ENCODE assay signal across 24 mouse cellular contexts in genomic region chr2:152069941-152070340, GRCm38 (mm10). TPM values are rescaled to one million over a fixed set of nuclear protein-coding genes. Genes with fewer than 3 reads are reported as not detected.
DNase-seq lines count a peak whose midpoint lies in the region; ATAC-seq and TF ChIP-seq lines count a peak whose summit lies in the region.
"Had no signal": no experiment of that assay in that cellular context is flagged by ENCODE, and none has a peak within 500 bp of the region (broad histone marks: within the 10 kb centered on the region; RNA-seq: fewer than 3 reads in every experiment).

No protein-coding gene starts in this region.

- WGBS in forebrain, embryonic 10.5 days: 83% methylated on average over 2 of the region's 2 CpGs
- WGBS in forebrain, postnatal 0 days: 63% methylated on average over 2 of the region's 2 CpGs
- WGBS in forebrain, embryonic 11.5 days: 59% methylated on average over 2 of the region's 2 CpGs
- 64% methylated on average over 2 of the region's 2 CpGs for WGBS in hindbrain, embryonic 13.5 days
- 64% methylated on average over 2 of the region's 2 CpGs for WGBS in neural tube, embryonic 12.5 days

- no peak overlapping the region for H3K9ac ChIP-seq in forebrain, postnatal 0 days
- no peak overlapping the region; the same call in 1 of the 2 replicates for H3K9ac ChIP-seq in forebrain, embryonic 11.5 days (ENCODE audit: low read length)
- H3K9ac ChIP-seq in hindbrain, embryonic 13.5 days: no peak overlapping the region
- H3K9ac ChIP-seq in neural tube, embryonic 12.5 days: no peak overlapping the region
- H3K9ac ChIP-seq: limb, embryonic 12.5 days; liver, embryonic 15.5 days had no signal

- no peaks in the 10 kb centered on the region for H3K9me3 ChIP-seq in forebrain, embryonic 10.5 days
- H3K9me3 ChIP-seq in forebrain, postnatal 0 days (ENCODE audit: low read length): no peaks in the 10 kb centered on the region
- no peaks in the 10 kb centered on the region for H3K9me3 ChIP-seq in forebrain, embryonic 11.5 days (ENCODE audit: control insufficient read depth, low read length)
- H3K9me3 ChIP-seq in hindbrain, embryonic 13.5 days: no peaks in the 10 kb centered on the region
- H3K9me3 ChIP-seq in neural tube, embryonic 12.5 days: no peaks in the 10 kb centered on the region
- H3K9me3 ChIP-seq: limb, embryonic 12.5 days; liver, embryonic 15.5 days; megakaryocyte, embryonic 14.5 days had no signal

- peaks cover 28% of the 10 kb centered on the region for H3K4me1 ChIP-seq in forebrain, embryonic 10.5 days
- H3K4me1 ChIP-seq in forebrain, postnatal 0 days (ENCODE audit: insufficient read depth): no peaks in the 10 kb centered on the region
- peaks cover 15% of the 10 kb centered on the region; the same call in 1 of the 2 replicates for H3K4me1 ChIP-seq in forebrain, embryonic 11.5 days (replicated peaks; ENCODE audit: control insufficient read depth, insufficient read depth, low read length)
- H3K4me1 ChIP-seq in hindbrain, embryonic 13.5 days (replicated peaks): peaks cover 16% of the 10 kb centered on the region
- H3K4me1 ChIP-seq in neural tube, embryonic 12.5 days: peaks cover 19% of the 10 kb centered on the region
- H3K4me1 ChIP-seq: limb, embryonic 12.5 days; liver, embryonic 15.5 days; megakaryocyte, embryonic 14.5 days had no signal

- H3K4me2 ChIP-seq in forebrain, postnatal 0 days (ENCODE audit: low read depth): no peak overlapping the region
- no peak overlapping the region for H3K4me2 ChIP-seq in forebrain, embryonic 11.5 days (ENCODE audit: low read depth, low read length, severe bottlenecking)
- H3K4me2 ChIP-seq in hindbrain, embryonic 13.5 days: no peak overlapping the region
- no peak overlapping the region for H3K4me2 ChIP-seq in neural tube, embryonic 12.5 days (replicated peaks)
- H3K4me2 ChIP-seq: limb, embryonic 12.5 days; liver, embryonic 15.5 days had no signal

- DNase-seq in forebrain, embryonic 10.5 days (ENCODE audit: extremely low spot score, low spot score): no peak
- DNase-seq in forebrain, postnatal 0 days: no peak
- DNase-seq in forebrain, embryonic 11.5 days (ENCODE audit: low spot score): no peak
- DNase-seq in liver: no peak
- no peak for DNase-seq in gastrocnemius, postnatal 14 days
- DNase-seq in frontal cortex, postnatal 36 days (ENCODE audit: low spot score in 2 of 2): no peak
- DNase-seq: adrenal gland, adult 8-10 months; cerebellum, adult 18-20 months; cerebellum, postnatal 36 days; heart, adult 18-20 months; kidney, adult 2 months; kidney, postnatal 14 days; thymus, postnatal 14 days had no signal

- intact Hi-C loops in gastrocnemius, postnatal 14 days (cut with DNase I; ENCODE audit: low total_unique reads): no loop called here

- peaks cover 38% of the 10 kb centered on the region for H3K27me3 ChIP-seq in forebrain, embryonic 10.5 days (ENCODE audit: poor library complexity, severe bottlenecking)
- no peaks in the 10 kb centered on the region for H3K27me3 ChIP-seq in forebrain, postnatal 0 days (ENCODE audit: insufficient read depth, low read length)
- H3K27me3 ChIP-seq in forebrain, embryonic 11.5 days (ENCODE audit: control insufficient read depth, insufficient read depth, low read length): no peaks in the 10 kb centered on the region; the same call in 1 of the 2 replicates
- peaks cover 10% of the 10 kb centered on the region; the same call in 1 of the 2 replicates for H3K27me3 ChIP-seq in hindbrain, embryonic 13.5 days
- H3K27me3 ChIP-seq in neural tube, embryonic 12.5 days (replicated peaks): 0 out of 2 replicates have a peak, but pooled peaks cover 2% of the 10 kb centered on the region

- no peak for TF ChIP-seq CTCF in forebrain, postnatal 0 days (IDR thresholded peaks at IDR 0.05; ENCODE audit: low read depth)

- H3K27ac ChIP-seq in forebrain, embryonic 10.5 days: peak overlapping the region; percentile 89
- H3K27ac ChIP-seq in forebrain, postnatal 0 days (ENCODE audit: low read depth, low read length): no peak overlapping the region
- peak overlapping the region; percentile 90 for H3K27ac ChIP-seq in forebrain, embryonic 11.5 days (ENCODE audit: low read depth, low read length)
- peak overlapping the region; percentile 82 for H3K27ac ChIP-seq in hindbrain, embryonic 13.5 days
- peak overlapping the region; percentile 71; the same call in 1 of the 2 replicates for H3K27ac ChIP-seq in neural tube, embryonic 12.5 days
- H3K27ac ChIP-seq: limb, embryonic 12.5 days; liver, embryonic 15.5 days; stomach, postnatal 0 days had no signal

- H3K36me3 ChIP-seq in forebrain, embryonic 10.5 days (replicated peaks): no peaks in the 10 kb centered on the region
- H3K36me3 ChIP-seq in forebrain, postnatal 0 days (ENCODE audit: insufficient read depth): no peaks in the 10 kb centered on the region
- H3K36me3 ChIP-seq in forebrain, embryonic 11.5 days (ENCODE audit: control insufficient read depth, insufficient read depth, low read length): no peaks in the 10 kb centered on the region
- no peaks in the 10 kb centered on the region for H3K36me3 ChIP-seq in hindbrain, embryonic 13.5 days
- no peaks in the 10 kb centered on the region for H3K36me3 ChIP-seq in neural tube, embryonic 12.5 days
- H3K36me3 ChIP-seq: limb, embryonic 12.5 days; liver, embryonic 15.5 days had no signal

- ATAC-seq in forebrain, postnatal 0 days: no peak
- no peak for ATAC-seq in forebrain, embryonic 11.5 days (replicated peaks; ENCODE audit: low FRiP score)
- ATAC-seq in hindbrain, embryonic 13.5 days (ENCODE audit: low FRiP score): peak; percentile 33; the same call in 1 of the 2 replicates
- ATAC-seq in neural tube, embryonic 12.5 days (ENCODE audit: low FRiP score, low read depth): 0 out of 2 replicates have a peak, but pooled peaks have one; percentile 4
- ATAC-seq: lung, postnatal 0 days had no signal

- peak overlapping the region; percentile 29; the same call in 1 of the 2 replicates for H3K4me3 ChIP-seq in forebrain, embryonic 10.5 days
- no peak overlapping the region for H3K4me3 ChIP-seq in forebrain, postnatal 0 days (ENCODE audit: low read depth, low read length)
- H3K4me3 ChIP-seq in forebrain, embryonic 11.5 days (ENCODE audit: low read depth, low read length): no peak overlapping the region
- H3K4me3 ChIP-seq in hindbrain, embryonic 13.5 days: no peak overlapping the region
- no peak overlapping the region for H3K4me3 ChIP-seq in neural tube, embryonic 12.5 days
- H3K4me3 ChIP-seq: erythroblast, embryonic 14.5 days; limb, embryonic 12.5 days; liver, embryonic 15.5 days; megakaryocyte, embryonic 14.5 days had no signal

RNA-seq across cellular contexts. Expression of gene Scrt2, which starts 11.4 kb away (rescaled TPM):
- polyA plus RNA-seq in forebrain, embryonic 10.5 days (2016; fragmentation: Nextera tagmentation; extraction: Ambion mirVana): 1.1 and 2.4 TPM in 2 replicates
- 7.4 and 8.5 TPM in 2 replicates for total RNA-seq in forebrain, postnatal 0 days (2014; rRNA removed)
- 3.7 and 4.3 TPM in 2 replicates for polyA plus RNA-seq in forebrain, postnatal 0 days (2015; fragmentation: Nextera tagmentation; extraction: Ambion mirVana)
- 10.0 and 11.3 TPM in 2 replicates for polyA plus RNA-seq in forebrain, embryonic 11.5 days (2014; fragmentation: Nextera tagmentation; extraction: Ambion mirVana)
- polyA plus RNA-seq in hindbrain, embryonic 13.5 days (2015; fragmentation: Nextera tagmentation; extraction: Ambion mirVana): 24.0 and 27.8 TPM in 2 replicates
- 34.5 and 35.4 TPM in 2 replicates for polyA plus RNA-seq in neural tube, embryonic 12.5 days (2016; fragmentation: Nextera tagmentation; extraction: Ambion mirVana)
- under 1 TPM in 1 of 2 experiments, not detected in 1; 0.10 TPM for total RNA-seq in gastrocnemius, postnatal 14 days (2021)
- total RNA-seq: gastrocnemius, adult 18-20 months; heart, adult 18-20 months; MEL had no signal
- polyA plus RNA-seq: erythroblast, embryonic 14.5 days; heart, embryonic 16.5 days; kidney, adult 2 months; limb, embryonic 12.5 days; liver, embryonic 15.5 days; lung, postnatal 0 days; stomach, postnatal 0 days had no signal

RNA-seq across cellular contexts. Expression of gene Srxn1, which starts 35.4 kb away (rescaled TPM):
- polyA plus RNA-seq in forebrain, embryonic 10.5 days (2016; fragmentation: Nextera tagmentation; extraction: Ambion mirVana): 14.6 and 14.9 TPM in 2 replicates
- 18.4 and 27.3 TPM in 2 replicates for total RNA-seq in forebrain, postnatal 0 days (2014; rRNA removed)
- 11.9 and 16.4 TPM in 2 replicates for polyA plus RNA-seq in forebrain, postnatal 0 days (2015; fragmentation: Nextera tagmentation; extraction: Ambion mirVana)
- 14.3 and 15.0 TPM in 2 replicates for polyA plus RNA-seq in forebrain, embryonic 11.5 days (2014; fragmentation: Nextera tagmentation; extraction: Ambion mirVana)
- 16.1 and 16.8 TPM in 2 replicates for polyA plus RNA-seq in hindbrain, embryonic 13.5 days (2015; fragmentation: Nextera tagmentation; extraction: Ambion mirVana)
- 19.5 and 20.2 TPM in 2 replicates for polyA plus RNA-seq in neural tube, embryonic 12.5 days (2016; fragmentation: Nextera tagmentation; extraction: Ambion mirVana)
- total RNA-seq in gastrocnemius, postnatal 14 days (2021): 10 to 100 TPM in 1 of 2 experiments, 1 to 10 TPM in 1; 9.2 to 12.0 TPM

Comparison
In these comparisons a context has a peak if more than half of its experiments do, and no peak if none do; other contexts are left out.
1. ATAC-seq: peak in hindbrain, embryonic 13.5 days (single experiment) and neural tube, embryonic 12.5 days (single experiment); none in forebrain, postnatal 0 days (single experiment) and forebrain, embryonic 11.5 days (single experiment).